Mouse (Mus musculus) intestine, postnatal 0 days (tissue): ENCODE data around the gene Hilpda. TPM values are rescaled to one million over a fixed set of nuclear protein-coding genes. Genes with fewer than 3 reads are reported as not detected.

Source experiments
- ATAC-seq: fragments of 200-750 bp; cut with Nextera tagmentation; 2 replicates; pipeline ENCODE4 v1.8.0; 2017; ENCODE audit warnings: mild to moderate bottlenecking, moderate TSS enrichment, moderate library complexity
- H3K27ac ChIP-seq: fragments of 300-500 bp; sonication (generic); 2 replicates; pipeline ENCODE4 v1.5.1; 2014; ENCODE audit warnings: mild to moderate bottlenecking, low read depth, low read length, moderate library complexity
- H3K27me3 ChIP-seq: fragments of 300-500 bp; sonication (generic); replicated peaks from 2 replicates; pipeline ENCODE4 v1.6.1; 2014; ENCODE audit warnings: low read length, mixed read lengths; ENCODE audit not compliant: control insufficient read depth, insufficient read depth
- H3K36me3 ChIP-seq: fragments of 300-500 bp; sonication (generic); 2 replicates; pipeline ENCODE4 v1.6.1; 2014; ENCODE audit warnings: mild to moderate bottlenecking, moderate library complexity; ENCODE audit not compliant: control insufficient read depth, insufficient read depth
- H3K4me1 ChIP-seq: fragments of 300-500 bp; sonication (generic); replicated peaks from 2 replicates; pipeline ENCODE4 v1.6.1; 2014; ENCODE audit warnings: antibody characterized with exemption, low read length, mixed read lengths; ENCODE audit not compliant: control insufficient read depth, insufficient read depth
- H3K4me2 ChIP-seq: fragments of 300-500 bp; sonication (generic); replicated peaks from 2 replicates; pipeline ENCODE4 v1.6.1; 2014; ENCODE audit warnings: low read depth, mild to moderate bottlenecking, moderate library complexity
- H3K4me3 ChIP-seq: fragments of 300-500 bp; sonication (generic); 2 replicates; pipeline ENCODE4 v1.5.1; 2014; ENCODE audit warnings: low read depth, low read length
- H3K9ac ChIP-seq: fragments of 300-500 bp; sonication (generic); 2 replicates; pipeline ENCODE4 v1.6.1; 2014; ENCODE audit warnings: mild to moderate bottlenecking, low read depth, low read length
- H3K9me3 ChIP-seq: fragments of 300-500 bp; sonication (generic); 2 replicates; pipeline ENCODE4 v1.6.1; 2016; ENCODE audit warnings: mixed run types; ENCODE audit not compliant: control insufficient read depth
- CTCF ChIP-seq: sonication (generic); IDR thresholded peaks from 2 replicates; pipeline ENCODE4 v1.5.1; 2016; ENCODE audit warnings: low read depth, mild to moderate bottlenecking, control low read depth, antibody characterized with exemption, moderate library complexity
- WGBS: fragments of 180-500 bp; shearing (Covaris S2); extraction: QIAGEN DNeasy Blood & Tissue Kit; methylation state at CpG from one replicate; pipeline ENCODE4 v1.1.7; 2014; 5-methylcytosine and 5-hydroxymethylcytosine counted together
- polyA plus RNA-seq: library from polyadenylated mRNA; unstranded; fragments of >200 nt; fragmentation: Nextera tagmentation; extraction: Ambion mirVana; gene quantifications from 2 replicates; pipeline ENCODE4 v1.2.1, GENCODE M21; 2015

Gene Hilpda
- polyA plus RNA-seq, 1 experiment from 2014 or later, result 27.2 TPM

DNA sequence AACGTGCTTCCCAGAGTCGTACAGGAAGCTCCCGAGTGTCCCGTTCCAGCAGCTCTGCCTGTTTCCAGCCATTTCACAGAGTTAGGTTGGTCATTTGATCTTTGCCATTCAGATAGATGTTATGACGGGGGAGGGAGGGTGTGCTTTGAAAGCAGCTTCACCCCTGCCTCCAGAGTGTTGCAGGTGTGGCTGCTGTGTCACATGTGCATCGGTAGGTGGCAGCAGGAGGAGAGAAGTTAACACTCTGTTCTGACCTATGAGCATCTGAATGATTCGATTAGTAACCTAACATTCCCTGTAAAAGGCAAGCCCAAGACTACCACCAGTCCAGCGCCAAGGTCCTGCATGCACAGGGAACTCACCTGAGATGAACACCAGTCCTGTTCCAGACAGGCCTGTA is 38.0 kb upstream of the Hilpda start:
- Histone ChIP-seq H3K4me2 (no peak overlapping the region), H3K36me3 (no peaks in the 10 kb centered on the region), H3K9me3 (no peaks in the 10 kb centered on the region), H3K4me3 (no peak overlapping the region), H3K9ac (no peak overlapping the region), H3K27me3 (no peaks in the 10 kb centered on the region), H3K27ac (no peak overlapping the region), H3K4me1 (no peaks in the 10 kb centered on the region)
- 41% methylated on average over 8 of the region's 8 CpGs for WGBS
- ATAC-seq, result peak; percentile 36; the same call in 1 of the 2 replicates
- peak; percentile 81 for TF ChIP-seq CTCF

DNA sequence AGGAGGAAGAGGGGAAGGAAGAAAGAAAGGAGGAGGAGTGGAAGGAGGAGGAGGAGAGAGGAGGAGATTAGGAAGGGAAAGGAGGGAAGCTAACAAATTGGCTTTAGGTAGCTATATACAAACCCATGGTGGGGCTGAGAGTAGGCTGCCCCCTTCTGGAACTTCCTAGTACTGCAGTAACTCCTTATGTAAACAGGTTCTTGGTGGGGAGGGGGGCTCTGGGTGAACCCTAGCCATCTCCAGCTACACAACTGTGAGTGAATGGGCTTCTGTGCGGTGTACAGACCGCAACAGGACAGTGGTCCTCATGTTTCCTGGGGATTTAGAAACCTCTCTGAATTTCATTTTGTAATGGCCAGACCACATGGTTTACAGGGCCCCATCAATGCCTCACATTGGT is 31.5 kb upstream of the Hilpda start:
- WGBS, result 43% methylated on average over 2 of the region's 2 CpGs
- ATAC-seq, result no peak

DNA sequence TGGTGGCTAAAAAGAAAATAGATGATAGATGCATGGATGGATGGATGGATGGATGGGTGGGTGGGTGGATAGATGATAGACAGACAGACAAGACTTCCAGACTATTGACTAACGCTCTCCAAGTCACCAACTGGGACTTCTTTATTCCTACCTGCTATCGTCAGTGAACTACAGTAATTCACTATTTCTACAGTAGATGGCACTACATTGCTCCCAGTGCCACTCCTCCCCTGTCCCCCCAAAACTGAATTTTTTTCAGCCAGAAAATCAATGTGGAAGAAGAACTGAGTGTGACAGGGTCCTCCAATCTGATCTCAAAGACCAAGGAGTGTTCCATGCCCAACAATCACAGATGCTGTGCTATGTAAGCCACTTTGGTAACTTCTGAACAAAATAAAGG is 30.6 kb upstream of the Hilpda start:
- H3K9ac ChIP-seq, result no peak overlapping the region
- H3K4me2 ChIP-seq, result no peak overlapping the region
- no peak overlapping the region for H3K27ac ChIP-seq
- TF ChIP-seq CTCF, result peak; percentile 63
- H3K9me3 ChIP-seq, result no peaks in the 10 kb centered on the region
- H3K36me3 ChIP-seq, result no peaks in the 10 kb centered on the region
- no peak for ATAC-seq
- H3K27me3 ChIP-seq, result no peaks in the 10 kb centered on the region
- WGBS, result 52% methylated on average over 2 of the region's 2 CpGs
- H3K4me3 ChIP-seq, result no peak overlapping the region
- H3K4me1 ChIP-seq, result no peaks in the 10 kb centered on the region

More for the DNA sequence above, 31.5 kb upstream of the Hilpda start:
- no peak overlapping the region for H3K9ac ChIP-seq
- no peaks in the 10 kb centered on the region for H3K4me1 ChIP-seq
- no peak overlapping the region for H3K4me3 ChIP-seq
- no peaks in the 10 kb centered on the region for H3K9me3 ChIP-seq
- no peaks in the 10 kb centered on the region for H3K27me3 ChIP-seq
- H3K4me2 ChIP-seq, result no peak overlapping the region
- peak; percentile 82 for TF ChIP-seq CTCF
- no peak overlapping the region for H3K27ac ChIP-seq
- no peaks in the 10 kb centered on the region for H3K36me3 ChIP-seq

DNA sequence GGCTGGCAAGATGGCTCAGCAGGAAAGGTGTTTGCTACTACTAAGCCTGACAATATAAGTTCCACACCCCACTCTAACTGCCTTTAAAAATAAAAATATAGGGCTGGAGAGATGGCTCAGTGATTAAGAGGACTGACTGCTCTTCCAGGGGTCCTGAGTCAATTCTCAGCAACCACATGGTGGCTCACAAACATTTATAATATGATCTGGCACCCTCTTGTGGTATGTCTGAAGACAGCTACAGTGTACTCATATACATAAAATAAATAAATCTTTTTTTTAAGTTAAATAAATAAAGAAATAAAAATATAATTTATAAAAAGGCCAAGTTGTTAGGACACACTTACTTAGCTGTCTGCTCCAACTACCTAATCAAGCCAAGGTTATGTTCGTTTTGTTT is 30.0 kb upstream of the Hilpda start:
- Histone ChIP-seq H3K27me3 (no peaks in the 10 kb centered on the region), H3K4me2 (no peak overlapping the region), H3K36me3 (no peaks in the 10 kb centered on the region), H3K9ac (no peak overlapping the region), H3K4me1 (no peaks in the 10 kb centered on the region), H3K27ac (no peak overlapping the region), H3K9me3 (no peaks in the 10 kb centered on the region), H3K4me3 (no peak overlapping the region)
- WGBS, result 76% methylated on average over 1 of the region's 1 CpGs
- peak; percentile 40 for TF ChIP-seq CTCF
- ATAC-seq, result no peak

DNA sequence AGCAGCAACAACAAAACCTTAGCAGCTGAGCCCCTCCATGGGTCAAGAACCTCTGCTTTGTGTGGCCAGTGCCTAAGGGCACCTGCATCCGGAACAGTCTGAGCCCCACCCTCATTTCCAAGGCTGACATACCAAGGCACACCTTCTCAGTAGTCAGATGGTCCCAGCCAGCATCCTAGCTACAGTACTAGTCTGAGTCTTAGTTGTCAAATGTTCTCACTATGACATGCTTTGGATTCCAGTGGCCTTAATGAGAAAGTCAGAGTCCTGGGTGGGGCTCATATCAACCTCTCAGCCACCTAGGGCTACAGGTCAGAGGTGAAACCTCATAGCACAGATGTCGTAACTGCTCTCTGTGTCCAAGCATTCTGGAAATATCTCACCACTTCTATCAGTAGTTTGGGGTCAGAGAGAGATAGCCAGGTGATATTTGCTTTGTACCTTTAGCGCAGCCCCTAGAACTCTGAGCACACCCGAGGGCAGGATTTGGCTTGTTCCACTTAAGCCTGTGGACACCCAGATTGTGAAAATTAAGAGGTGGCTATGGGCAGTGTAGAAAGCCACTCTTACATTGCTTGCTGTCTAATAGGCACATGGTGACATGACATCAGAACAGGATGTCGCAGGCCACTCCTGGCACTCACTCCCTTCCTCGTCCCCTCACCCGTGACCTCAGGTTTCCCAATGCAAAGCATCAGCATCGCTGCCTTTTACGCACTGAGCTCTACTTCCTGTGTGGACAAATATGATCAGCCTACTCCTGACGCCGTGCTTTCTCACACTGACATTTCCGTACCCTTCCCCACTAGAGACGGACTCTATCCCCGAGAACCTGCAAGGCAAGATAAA is 26.8 kb upstream of the Hilpda start:
- no peak overlapping the region for H3K9ac ChIP-seq
- 52% methylated on average over 14 of the region's 14 CpGs for WGBS
- no peak overlapping the region for H3K27ac ChIP-seq
- H3K27me3 ChIP-seq, result no peaks in the 10 kb centered on the region
- H3K36me3 ChIP-seq, result no peaks in the 10 kb centered on the region
- TF ChIP-seq CTCF, result no peak
- no peaks in the 10 kb centered on the region for H3K4me1 ChIP-seq
- no peak overlapping the region for H3K4me3 ChIP-seq
- ATAC-seq, result peak; percentile 32; the same call in 1 of the 2 replicates
- no peaks in the 10 kb centered on the region for H3K9me3 ChIP-seq
- no peak overlapping the region for H3K4me2 ChIP-seq

DNA sequence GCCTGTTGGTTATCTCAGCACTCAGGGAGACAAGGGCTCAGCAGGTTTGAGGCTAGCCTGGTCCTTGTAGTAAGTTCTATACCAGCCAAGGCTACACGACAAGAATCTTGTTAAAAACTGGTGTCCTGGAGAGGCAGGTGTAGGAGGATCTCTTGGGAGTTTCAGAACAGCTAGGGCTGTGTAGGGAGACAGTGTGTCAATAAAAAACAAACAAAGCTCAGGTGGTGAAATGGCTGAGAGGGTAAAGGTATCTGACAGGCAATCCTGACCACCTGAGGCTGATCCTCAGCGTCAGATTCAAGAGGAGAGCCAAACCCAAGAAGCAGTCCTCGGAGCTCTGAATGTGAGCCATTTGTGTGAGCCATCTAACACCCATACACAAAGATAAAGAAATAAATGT is 26.1 kb upstream of the Hilpda start:
- no peak for ATAC-seq
- no peak for TF ChIP-seq CTCF
- no peak overlapping the region for H3K4me2 ChIP-seq
- no peaks in the 10 kb centered on the region for H3K9me3 ChIP-seq
- H3K9ac ChIP-seq, result no peak overlapping the region
- H3K4me1 ChIP-seq, result no peaks in the 10 kb centered on the region
- WGBS, result 61% methylated on average over 3 of the region's 3 CpGs
- no peak overlapping the region for H3K4me3 ChIP-seq
- no peaks in the 10 kb centered on the region for H3K36me3 ChIP-seq
- H3K27ac ChIP-seq, result no peak overlapping the region
- no peaks in the 10 kb centered on the region for H3K27me3 ChIP-seq
